Mouse (Mus musculus): Measurements from ENCODE around the gene Olfr152. TPM values are rescaled to one million over a fixed set of nuclear protein-coding genes. Genes with fewer than 3 reads are reported as not detected.

Olfr152 gene
- not detected for total RNA-seq (2021)
- long read RNA-seq, experiment 1 = 0 reads
- long read RNA-seq, experiment 2 = 0 reads

DNA sequence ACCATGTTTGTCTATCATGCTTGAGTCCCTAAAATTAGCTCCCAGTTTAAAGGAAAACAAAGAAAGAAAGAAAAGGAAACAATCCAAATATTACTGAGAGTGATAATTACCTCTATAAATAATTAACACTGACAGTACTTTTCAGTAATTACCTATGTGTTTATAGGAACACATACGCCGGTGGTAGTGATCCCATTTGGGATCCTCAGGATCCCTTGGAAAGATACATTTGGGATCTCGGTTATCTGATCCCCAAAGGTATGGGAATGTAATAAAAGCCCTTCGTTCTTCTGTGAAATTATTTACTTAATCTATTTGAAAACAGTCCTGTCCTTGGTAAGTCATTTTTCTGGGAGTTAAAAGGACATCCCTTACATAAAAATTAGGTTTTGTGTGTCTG lies at the start of gene Olfr152:
Gene Olfr152, plus strand, starts transcription at position 301 of the 400 bp plus-strand sequence.
- no peak for DNase-seq
- intact Hi-C loops (cut with DNase I) = no loop called here

DNA sequence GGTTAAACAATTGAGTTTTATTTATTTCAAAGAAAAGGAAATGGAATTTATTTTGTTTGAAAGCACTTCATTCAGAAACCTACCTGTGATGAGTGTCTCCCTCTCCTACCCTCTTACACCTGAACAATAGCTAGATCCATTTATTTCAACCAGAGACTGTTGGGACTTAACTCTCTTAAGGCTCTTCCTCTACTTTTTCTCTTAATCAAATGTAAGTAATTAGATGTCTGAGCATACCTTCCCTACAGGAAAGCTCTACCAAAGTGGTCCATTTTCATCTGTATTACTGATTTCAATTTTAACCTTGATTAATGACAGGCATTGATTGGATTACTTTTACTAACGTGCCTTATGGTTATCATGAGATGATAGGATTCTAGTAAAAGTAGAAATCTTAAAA lies 39.4 kb upstream of the Olfr152 start, which contains the start of gene Olfr1138:
Gene Olfr1138, minus strand, starts transcription at position 101 of the 400 bp plus-strand sequence.
- no peak for DNase-seq
- intact Hi-C loops (cut with DNase I) = no loop called here

DNA sequence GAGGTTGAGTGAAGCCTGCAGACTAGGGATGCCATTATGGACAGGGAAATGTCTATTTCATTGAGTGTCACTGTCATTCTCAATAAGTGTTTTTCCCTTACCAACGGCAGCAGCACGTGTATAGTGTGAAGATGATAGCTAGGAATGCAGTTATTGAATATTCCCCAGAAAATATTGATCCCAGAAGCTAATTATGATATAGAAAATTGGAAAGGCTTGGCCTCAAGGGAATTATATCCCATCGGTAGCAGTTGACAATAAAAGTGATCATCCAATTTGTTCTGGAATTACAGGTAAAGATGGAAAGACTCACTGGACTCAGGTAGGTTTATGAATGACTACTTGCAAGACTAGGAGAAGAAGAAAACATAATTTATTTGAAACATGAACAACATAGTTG lies 35.8 kb upstream of the Olfr152 start, which contains the start of gene Olfr1140:
Gene Olfr1140, plus strand, starts transcription at position 301 of the 400 bp plus-strand sequence.
- intact Hi-C loops (cut with DNase I) = no loop called here
- no peak for DNase-seq

DNA sequence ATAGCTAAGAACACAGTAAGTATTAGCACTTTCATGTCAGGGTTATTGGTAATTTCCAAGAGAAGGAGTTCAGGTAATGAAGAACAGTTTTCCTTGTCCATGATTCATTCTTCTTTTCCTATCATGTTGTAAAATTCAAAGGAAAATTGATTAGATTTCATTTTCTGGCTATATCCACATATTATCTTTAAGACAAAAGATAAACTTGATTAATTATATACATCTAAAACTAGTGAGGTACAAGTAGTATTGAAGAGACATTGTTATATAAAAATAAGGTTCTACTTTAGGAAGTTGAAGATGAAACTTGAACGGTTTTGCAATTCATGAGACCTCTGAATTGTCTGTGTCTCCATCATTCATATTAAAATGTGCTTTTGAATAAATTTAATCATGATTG lies 25.4 kb upstream of the Olfr152 start, which contains the start of gene Olfr1141:
Gene Olfr1141, minus strand, starts transcription at position 101 of the 400 bp plus-strand sequence.
- no peak for DNase-seq
- intact Hi-C loops (cut with DNase I) = no loop called here

DNA sequence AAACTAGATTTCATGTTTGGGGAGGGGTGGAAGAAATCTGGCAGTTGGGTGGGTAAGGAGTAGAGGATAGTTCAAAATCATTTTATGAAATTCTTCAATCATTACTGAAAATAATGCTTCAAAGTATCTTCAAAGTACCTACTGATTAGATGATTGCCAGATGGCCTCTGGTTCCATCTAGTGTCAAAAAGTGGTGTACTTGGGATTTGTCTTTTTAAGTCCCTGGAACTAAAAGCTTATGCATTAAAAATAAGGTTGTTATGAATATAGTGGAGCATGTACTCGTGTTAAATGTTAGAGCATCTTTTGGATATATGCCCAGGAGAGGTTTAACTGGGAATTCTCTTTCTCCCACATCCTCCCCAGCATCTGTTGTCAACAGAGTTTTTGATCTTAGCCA lies 3.1 kb upstream of the Olfr152 start:
- DNase-seq = no peak
- intact Hi-C loops (cut with DNase I) = no loop called here

DNA sequence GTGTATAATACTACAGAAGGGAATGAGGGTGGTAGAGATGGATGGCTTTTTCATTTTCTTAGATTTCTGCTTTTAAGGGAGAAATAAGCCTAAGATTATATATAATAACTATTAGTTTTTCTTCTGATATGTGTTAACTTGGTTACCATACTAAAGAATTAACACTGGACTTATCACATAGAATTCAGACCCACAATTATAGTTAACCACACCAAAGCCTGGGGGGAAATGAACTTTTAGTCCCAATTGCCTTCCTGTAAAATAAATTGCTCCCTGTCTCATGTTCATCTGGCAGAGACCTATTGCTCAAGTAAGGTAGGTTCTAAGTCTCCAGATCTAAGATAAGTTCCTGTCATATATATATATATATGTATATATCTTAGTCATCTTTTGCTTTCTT lies 21.0 kb downstream of the Olfr152 start, which contains the start of gene Olfr1143:
Gene Olfr1143, plus strand, starts transcription at position 301 of the 400 bp plus-strand sequence.
- intact Hi-C loops (cut with DNase I) = no loop called here
- no peak for DNase-seq

DNA sequence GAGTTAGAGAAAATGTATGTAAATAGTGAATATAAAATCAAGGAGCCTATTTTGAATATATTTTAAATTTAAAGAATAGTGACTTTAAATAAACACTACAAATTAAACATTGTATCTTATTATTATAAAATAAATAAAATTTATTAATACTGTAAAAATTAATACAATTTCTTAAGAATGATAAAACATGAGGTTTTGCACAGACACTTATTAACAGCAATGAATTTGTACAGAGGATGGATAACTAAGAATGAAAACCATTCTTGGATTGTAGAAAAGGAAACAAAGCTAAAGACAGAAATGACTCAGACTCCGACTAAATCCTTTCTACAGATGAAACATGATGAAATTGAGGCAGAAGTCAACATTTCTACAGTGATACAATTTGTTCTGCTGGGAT lies 30.2 kb downstream of the Olfr152 start, which contains the start of gene Olfr1145:
Gene Olfr1145, plus strand, starts transcription at position 301 of the 400 bp plus-strand sequence.
- no peak for DNase-seq
- intact Hi-C loops (cut with DNase I) = no loop called here

DNA sequence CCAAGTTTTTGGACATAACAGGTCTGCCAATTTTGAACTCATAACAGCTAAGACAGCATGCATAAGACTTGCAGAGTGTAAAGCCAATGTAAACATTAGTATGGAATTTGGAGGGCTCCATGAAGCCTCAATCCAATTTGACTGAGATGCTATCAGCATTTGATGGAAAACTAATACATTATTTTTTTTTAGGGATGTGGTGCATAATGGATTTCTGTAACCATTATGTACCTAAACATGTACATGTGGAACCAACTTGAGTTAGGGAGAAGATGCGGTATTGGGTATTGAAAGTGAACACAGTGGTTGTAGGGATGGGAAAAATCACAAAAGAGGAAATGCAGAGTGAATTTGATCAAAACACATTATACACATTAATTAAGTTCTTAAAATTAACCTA lies 51.0 kb downstream of the Olfr152 start, which contains the start of gene Olfr1148:
Gene Olfr1148, plus strand, starts transcription at position 301 of the 400 bp plus-strand sequence.
- no peak for DNase-seq
- intact Hi-C loops (cut with DNase I) = no loop called here

Other genes starting within 250 kb of the Olfr152 start
- gene Olfr153, start 247.7 kb upstream of the Olfr152 start, total RNA-seq (2021) = not detected
- not detected for gene Olfr1128, start 233.9 kb upstream of the Olfr152 start, total RNA-seq (2021)
- gene Olfr1129, start 205.6 kb upstream of the Olfr152 start, total RNA-seq (2021) = not detected
- gene Olfr1130, start 173.3 kb upstream of the Olfr152 start, total RNA-seq (2021) = not detected
- gene Olfr1131, start 152.4 kb upstream of the Olfr152 start, total RNA-seq (2021) = not detected
- not detected for gene Olfr1132, start 141.9 kb upstream of the Olfr152 start, total RNA-seq (2021)
- gene Olfr1133, start 132.1 kb upstream of the Olfr152 start, total RNA-seq (2021) = not detected
- not detected for gene Olfr1134, start 121.0 kb upstream of the Olfr152 start, total RNA-seq (2021)
- not detected for gene Olfr1135, start 105.8 kb upstream of the Olfr152 start, total RNA-seq (2021)
- gene Olfr1136, start 85.5 kb upstream of the Olfr152 start, total RNA-seq (2021) = not detected
- gene Olfr1137, start 66.3 kb upstream of the Olfr152 start, total RNA-seq (2021) = not detected
- not detected for gene Olfr1138, start 39.5 kb upstream of the Olfr152 start, total RNA-seq (2021)
- gene Olfr1140, start 35.7 kb upstream of the Olfr152 start, total RNA-seq (2021) = not detected
- not detected for gene Olfr1141, start 25.5 kb upstream of the Olfr152 start, total RNA-seq (2021)
- not detected for gene Olfr1143, start 21.1 kb downstream of the Olfr152 start, total RNA-seq (2021)
- gene Olfr1145, start 30.3 kb downstream of the Olfr152 start, total RNA-seq (2021) = not detected
- not detected for gene Olfr1148, start 51.0 kb downstream of the Olfr152 start, total RNA-seq (2021)
- gene Olfr1150-ps1, start 64.5 kb downstream of the Olfr152 start, total RNA-seq (2021) = not detected
- not detected for gene Olfr1151, start 76.4 kb downstream of the Olfr152 start, total RNA-seq (2021)
- gene Olfr1152, start 87.0 kb downstream of the Olfr152 start, total RNA-seq (2021) = not detected
- gene Olfr1153, start 115.5 kb downstream of the Olfr152 start, total RNA-seq (2021) = not detected
- not detected for gene Olfr1154, start 125.7 kb downstream of the Olfr152 start, total RNA-seq (2021)
- gene Olfr1155, start 165.7 kb downstream of the Olfr152 start, total RNA-seq (2021) = not detected
- gene Olfr1156, start 173.6 kb downstream of the Olfr152 start, total RNA-seq (2021) = not detected
- not detected for gene Olfr1157, start 188.8 kb downstream of the Olfr152 start, total RNA-seq (2021)
- not detected for gene Olfr74, start 195.2 kb downstream of the Olfr152 start, total RNA-seq (2021)
- not detected for gene Olfr1158, start 210.6 kb downstream of the Olfr152 start, total RNA-seq (2021)
- not detected for gene Olfr1160, start 228.8 kb downstream of the Olfr152 start, total RNA-seq (2021)
- gene Olfr1161, start 243.3 kb downstream of the Olfr152 start, total RNA-seq (2021) = not detected